Mouse (Mus musculus) urinary bladder, adult 2 months (tissue): Measurements from ENCODE around the gene Snap91. TPM values are rescaled to one million over a fixed set of nuclear protein-coding genes. Genes with fewer than 3 reads are reported as not detected.

Experiments
- DNase-seq: peaks from one replicate; pipeline ENCODE4 v3.0.0; 2022; ENCODE audit warnings: low spot score
- polyA plus RNA-seq: library from polyadenylated mRNA; depleted of rRNA; stranded (reverse); fragments of >200 nt; gene quantifications from 2 replicates; pipeline ENCODE4 v1.2.3, GENCODE M21; 2012

Snap91 gene
- polyA plus RNA-seq, 1 experiment, result 2.7 TPM

GRCm38 (mm10) chr9:86814340-86814739 lies 66.1 kb downstream of the Snap91 start:
- no peak for DNase-seq

GRCm38 (mm10) chr9:86813327-86813726 lies 67.1 kb downstream of the Snap91 start:
- no peak for DNase-seq

- no peak for DNase-seq
Observed at GRCm38 (mm10) chr9:86810696-86811232, 69.7 kb downstream of the Snap91 start.

- DNase-seq, result no peak
Observed at GRCm38 (mm10) chr9:86810213-86810612, 70.2 kb downstream of the Snap91 start.

- no peak for DNase-seq
Observed at GRCm38 (mm10) chr9:86800600-86801163, 79.8 kb downstream of the Snap91 start.

GRCm38 (mm10) chr9:86799099-86799498 lies 81.4 kb downstream of the Snap91 start:
- DNase-seq, result no peak

- DNase-seq, result no peak
Observed at GRCm38 (mm10) chr9:86798686-86799085, 81.8 kb downstream of the Snap91 start.

- no peak for DNase-seq
Observed at GRCm38 (mm10) chr9:86798129-86798528, 82.3 kb downstream of the Snap91 start.

- DNase-seq, result no peak
Observed at GRCm38 (mm10) chr9:86797553-86797952, 82.9 kb downstream of the Snap91 start.

GRCm38 (mm10) chr9:86795236-86795635 lies 85.2 kb downstream of the Snap91 start:
- no peak for DNase-seq

- DNase-seq, result no peak
Observed at GRCm38 (mm10) chr9:86791927-86792326, 88.5 kb downstream of the Snap91 start.

GRCm38 (mm10) chr9:86789186-86789585 lies 91.3 kb downstream of the Snap91 start:
- DNase-seq, result no peak

- DNase-seq, result no peak
Observed at GRCm38 (mm10) chr9:86782836-86783235, 97.6 kb downstream of the Snap91 start.

GRCm38 (mm10) chr9:86781426-86781825 lies 99.0 kb downstream of the Snap91 start:
- DNase-seq, result no peak

- no peak for DNase-seq
Observed at GRCm38 (mm10) chr9:86778212-86778611, 102.2 kb downstream of the Snap91 start.

- no peak for DNase-seq
Observed at GRCm38 (mm10) chr9:86777309-86777708, 103.1 kb downstream of the Snap91 start.

GRCm38 (mm10) chr9:86775374-86775773 lies 105.1 kb downstream of the Snap91 start:
- no peak for DNase-seq

- no peak for DNase-seq
Observed at GRCm38 (mm10) chr9:86773996-86774395, 106.5 kb downstream of the Snap91 start.

- no peak for DNase-seq
Observed at GRCm38 (mm10) chr9:86772897-86773296, 107.6 kb downstream of the Snap91 start.

GRCm38 (mm10) chr9:86766991-86767390 lies 113.5 kb downstream of the Snap91 start:
- DNase-seq, result no peak

GRCm38 (mm10) chr9:86764002-86764401 lies 116.5 kb downstream of the Snap91 start:
- DNase-seq, result no peak

- DNase-seq, result no peak
Observed at GRCm38 (mm10) chr9:86762477-86763376, 117.7 kb downstream of the Snap91 start.
